Mouse (Mus musculus): Measurements from ENCODE around the gene Eno3. TPM values are rescaled to one million over a fixed set of nuclear protein-coding genes. Genes with fewer than 3 reads are reported as not detected.

The Eno3 gene
- 1,151 TPM for polyA plus RNA-seq (2012; fragmentation: generic; extraction: Trizol)
- long read RNA-seq, experiment 1, transcript Eno3-202 (12 exons, 1,564 nt): minor isoform, 256 of 1,388 reads
- long read RNA-seq, experiment 1, transcript Eno3-206 (11 exons, 1,461 nt): minor isoform, 29 of 1,388 reads
- long read RNA-seq, experiment 1, transcript Eno3-201 (12 exons, 1,454 nt): major isoform, 750 of 1,388 reads
- long read RNA-seq, experiment 1, partial matches to known transcripts: 167 of 1,388 reads
- long read RNA-seq, experiment 1, other reads (novel, unspliced or antisense): 186 of 1,388 reads
- long read RNA-seq, experiment 2, transcript Eno3-206 (11 exons, 1,461 nt): minor isoform, 18 of 3,726 reads
- long read RNA-seq, experiment 2, transcript Eno3-202 (12 exons, 1,564 nt): minor isoform, 1,038 of 3,726 reads
- long read RNA-seq, experiment 2, transcript Eno3-201 (12 exons, 1,454 nt): major isoform, 2,294 of 3,726 reads
- long read RNA-seq, experiment 2, partial matches to known transcripts: 23 of 3,726 reads
- long read RNA-seq, experiment 2, other reads (novel, unspliced or antisense): 353 of 3,726 reads

- no peaks in the 10 kb centered on the region for H3K27me3 ChIP-seq (ENCODE audit: control insufficient read depth, insufficient read depth, insufficient read length)
- no peak for TF ChIP-seq MAX (IDR thresholded peaks at IDR 0.05)
- no peak for TF ChIP-seq MYOD1 (IDR thresholded peaks at IDR 0.05; ENCODE audit: control insufficient read depth, insufficient read length, low read depth)
- TF ChIP-seq CTCF (IDR thresholded peaks at IDR 0.05; ENCODE audit: control insufficient read depth, insufficient read depth, insufficient read length): no peak
- no peak for TF ChIP-seq MYOG (IDR thresholded peaks at IDR 0.05; ENCODE audit: control insufficient read depth, extremely low read depth, insufficient read length)
- no peak for TF ChIP-seq CEBPB (IDR thresholded peaks at IDR 0.05; ENCODE audit: low read depth)
- no peak for TF ChIP-seq USF1 (IDR thresholded peaks at IDR 0.05; ENCODE audit: low read depth)
- TF ChIP-seq FOSL1 (IDR thresholded peaks at IDR 0.05; ENCODE audit: insufficient read depth, low read length, poor library complexity, severe bottlenecking): no peak
- peaks cover 50% of the 10 kb centered on the region for H3K36me3 ChIP-seq (ENCODE audit: control insufficient read depth, insufficient read depth)
- peaks cover 65% of the 10 kb centered on the region for H3K79me3 ChIP-seq (ENCODE audit: low read depth)
- peak within 1 kb of the TSS; percentile 85 for H3ac ChIP-seq (ENCODE audit: control insufficient read depth, insufficient read length, low read depth)
- H3K79me2 ChIP-seq (ENCODE audit: control insufficient read depth, insufficient read depth): peaks cover 94% of the 10 kb centered on the region
- H3K4me3 ChIP-seq (ENCODE audit: insufficient read depth, poor library complexity, severe bottlenecking): peak within 1 kb of the TSS; percentile 99
Observed at GRCm38 (mm10) chr11:70656964-70657363, at the start of gene Eno3. Eno3 (plus strand) TSS chr11:70657202.

GRCm38 (mm10) chr11:70607611-70608010 is 49.4 kb upstream of the Eno3 start:
- Histone ChIP-seq H3K27me3 (ENCODE audit: control insufficient read depth, insufficient read depth, insufficient read length) (no peaks in the 10 kb centered on the region), H3K79me2 (ENCODE audit: control insufficient read depth, insufficient read depth) (no peaks in the 10 kb centered on the region), H3K36me3 (ENCODE audit: control insufficient read depth, insufficient read depth) (peaks cover 83% of the 10 kb centered on the region), H3ac (ENCODE audit: control insufficient read depth, insufficient read length, low read depth) (no peak overlapping the region), H3K79me3 (ENCODE audit: low read depth) (no peaks in the 10 kb centered on the region), H3K4me3 (ENCODE audit: insufficient read depth, poor library complexity, severe bottlenecking) (no peak overlapping the region)
- TF ChIP-seq MAX (IDR thresholded peaks at IDR 0.05) (no peak), MYOG (IDR thresholded peaks at IDR 0.05; ENCODE audit: control insufficient read depth, extremely low read depth, insufficient read length) (no peak), CEBPB (IDR thresholded peaks at IDR 0.05; ENCODE audit: low read depth) (no peak), MYOD1 (IDR thresholded peaks at IDR 0.05; ENCODE audit: control insufficient read depth, insufficient read length, low read depth) (no peak), CTCF (IDR thresholded peaks at IDR 0.05; ENCODE audit: control insufficient read depth, insufficient read depth, insufficient read length) (no peak), FOSL1 (IDR thresholded peaks at IDR 0.05; ENCODE audit: insufficient read depth, low read length, poor library complexity, severe bottlenecking) (no peak), USF1 (IDR thresholded peaks at IDR 0.05; ENCODE audit: low read depth) (no peak)

GRCm38 (mm10) chr11:70608381-70609066 is 48.5 kb upstream of the Eno3 start:
- H3K4me3 ChIP-seq (ENCODE audit: insufficient read depth, poor library complexity, severe bottlenecking): no peak overlapping the region
- no peak overlapping the region for H3ac ChIP-seq (ENCODE audit: control insufficient read depth, insufficient read length, low read depth)
- TF ChIP-seq CTCF (IDR thresholded peaks at IDR 0.05; ENCODE audit: control insufficient read depth, insufficient read depth, insufficient read length) (peak; percentile 32), MAX (IDR thresholded peaks at IDR 0.05) (no peak), MYOG (IDR thresholded peaks at IDR 0.05; ENCODE audit: control insufficient read depth, extremely low read depth, insufficient read length) (no peak), CEBPB (IDR thresholded peaks at IDR 0.05; ENCODE audit: low read depth) (no peak), FOSL1 (IDR thresholded peaks at IDR 0.05; ENCODE audit: insufficient read depth, low read length, poor library complexity, severe bottlenecking) (no peak), USF1 (IDR thresholded peaks at IDR 0.05; ENCODE audit: low read depth) (no peak), MYOD1 (IDR thresholded peaks at IDR 0.05; ENCODE audit: control insufficient read depth, insufficient read length, low read depth) (no peak)
- no peaks in the 10 kb centered on the region for H3K79me3 ChIP-seq (ENCODE audit: low read depth)
- H3K79me2 ChIP-seq (ENCODE audit: control insufficient read depth, insufficient read depth): no peaks in the 10 kb centered on the region
- H3K36me3 ChIP-seq (ENCODE audit: control insufficient read depth, insufficient read depth): peaks cover 91% of the 10 kb centered on the region
- H3K27me3 ChIP-seq (ENCODE audit: control insufficient read depth, insufficient read depth, insufficient read length): no peaks in the 10 kb centered on the region

GRCm38 (mm10) chr11:70610752-70611151 is 46.2 kb upstream of the Eno3 start:
- TF ChIP-seq MAX (IDR thresholded peaks at IDR 0.05) (no peak), FOSL1 (IDR thresholded peaks at IDR 0.05; ENCODE audit: insufficient read depth, low read length, poor library complexity, severe bottlenecking) (no peak), MYOG (IDR thresholded peaks at IDR 0.05; ENCODE audit: control insufficient read depth, extremely low read depth, insufficient read length) (no peak), USF1 (IDR thresholded peaks at IDR 0.05; ENCODE audit: low read depth) (no peak), MYOD1 (IDR thresholded peaks at IDR 0.05; ENCODE audit: control insufficient read depth, insufficient read length, low read depth) (no peak), CEBPB (IDR thresholded peaks at IDR 0.05; ENCODE audit: low read depth) (no peak), CTCF (IDR thresholded peaks at IDR 0.05; ENCODE audit: control insufficient read depth, insufficient read depth, insufficient read length) (no peak)
- no peak overlapping the region for H3K4me3 ChIP-seq (ENCODE audit: insufficient read depth, poor library complexity, severe bottlenecking)
- H3K36me3 ChIP-seq (ENCODE audit: control insufficient read depth, insufficient read depth): peaks cover 74% of the 10 kb centered on the region
- H3K79me3 ChIP-seq (ENCODE audit: low read depth): no peaks in the 10 kb centered on the region
- no peaks in the 10 kb centered on the region for H3K79me2 ChIP-seq (ENCODE audit: control insufficient read depth, insufficient read depth)
- H3ac ChIP-seq (ENCODE audit: control insufficient read depth, insufficient read length, low read depth): no peak overlapping the region
- H3K27me3 ChIP-seq (ENCODE audit: control insufficient read depth, insufficient read depth, insufficient read length): no peaks in the 10 kb centered on the region

GRCm38 (mm10) chr11:70612505-70612904 is 44.5 kb upstream of the Eno3 start:
- Histone ChIP-seq H3ac (ENCODE audit: control insufficient read depth, insufficient read length, low read depth) (no peak overlapping the region), H3K79me2 (ENCODE audit: control insufficient read depth, insufficient read depth) (no peaks in the 10 kb centered on the region), H3K4me3 (ENCODE audit: insufficient read depth, poor library complexity, severe bottlenecking) (no peak overlapping the region), H3K36me3 (ENCODE audit: control insufficient read depth, insufficient read depth) (peaks cover 59% of the 10 kb centered on the region), H3K27me3 (ENCODE audit: control insufficient read depth, insufficient read depth, insufficient read length) (no peaks in the 10 kb centered on the region), H3K79me3 (ENCODE audit: low read depth) (no peaks in the 10 kb centered on the region)
- peak; percentile 2 for TF ChIP-seq CTCF (IDR thresholded peaks at IDR 0.05; ENCODE audit: control insufficient read depth, insufficient read depth, insufficient read length)
- TF ChIP-seq MYOG (IDR thresholded peaks at IDR 0.05; ENCODE audit: control insufficient read depth, extremely low read depth, insufficient read length): no peak
- no peak for TF ChIP-seq MYOD1 (IDR thresholded peaks at IDR 0.05; ENCODE audit: control insufficient read depth, insufficient read length, low read depth)
- no peak for TF ChIP-seq CEBPB (IDR thresholded peaks at IDR 0.05; ENCODE audit: low read depth)

All from C2C12 (cell line).